Mouse (Mus musculus): ENCODE data around the gene Tac4. TPM values are rescaled to one million over a fixed set of nuclear protein-coding genes. Genes with fewer than 3 reads are reported as not detected.

The Tac4 gene
- total RNA-seq, 2 experiments from 2014 or later = 0.23 to 0.35 TPM

DNA sequence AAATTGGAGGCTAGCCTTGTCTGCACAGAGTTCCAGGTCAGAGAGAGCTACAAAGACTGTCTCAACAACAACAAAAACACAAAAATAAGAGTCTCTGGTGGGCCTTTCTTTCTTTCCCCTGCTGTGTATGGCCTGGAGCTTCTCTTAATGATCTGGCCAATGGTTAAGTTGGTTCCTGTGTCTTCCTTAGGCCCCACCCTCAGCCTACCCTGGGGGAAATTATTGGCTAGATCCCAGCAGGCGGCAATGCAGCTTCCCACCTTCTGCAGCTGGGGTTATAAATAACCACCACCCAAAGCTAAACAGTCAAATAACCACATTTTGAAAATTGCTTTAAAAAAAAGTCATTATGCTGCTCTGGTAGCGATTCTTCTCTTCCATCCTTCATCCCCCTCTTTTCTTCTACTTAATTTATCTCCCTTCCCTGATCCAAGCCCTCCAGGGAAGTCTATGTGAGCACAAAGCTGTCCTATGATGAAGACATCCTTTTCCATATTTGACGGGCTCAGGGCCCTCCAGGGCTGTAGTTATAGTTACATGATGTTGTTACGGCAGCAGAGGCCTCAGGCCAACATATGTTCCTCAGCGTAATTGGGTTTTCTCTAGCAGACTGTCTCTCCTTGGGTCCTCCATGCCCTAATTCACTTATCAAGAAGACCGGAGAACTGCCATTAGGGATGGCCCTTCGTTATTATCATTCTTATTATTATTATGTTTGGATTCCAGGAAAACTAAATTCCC lies 54.1 kb downstream of the Tac4 start:
- DNase-seq = no peak

- no peak for DNase-seq
Measured at GRCm38 (mm10) chr11:95318116-95318515, 56.8 kb downstream of the Tac4 start.

Other genes with a start within 250 kb of the Tac4 start
- gene Pdk2, start 220.2 kb upstream of the Tac4 start, total RNA-seq (2021) = 100 to 1,000 TPM; 351 to 396 TPM
- 1 to 10 TPM; 2.9 to 5.4 TPM for gene Itga3, start 184.7 kb upstream of the Tac4 start, total RNA-seq (2021)
- gene Dlx3, start 141.4 kb upstream of the Tac4 start, total RNA-seq (2021) = not detected
- gene Dlx4, start 115.3 kb upstream of the Tac4 start, total RNA-seq (2021) = not detected
- gene Kat7, start 48.7 kb downstream of the Tac4 start, total RNA-seq (2021) = 10 to 100 TPM; 16.9 to 19.6 TPM
- 1 to 10 TPM; 4.2 to 4.5 TPM for gene Fam117a, start 75.5 kb downstream of the Tac4 start, total RNA-seq (2021)
- 10 to 100 TPM; 38.8 to 40.7 TPM for gene Slc35b1, start 123.2 kb downstream of the Tac4 start, total RNA-seq (2021)
- gene Spop, start 152.6 kb downstream of the Tac4 start, total RNA-seq (2021) = 100 to 1,000 TPM; 176 to 216 TPM